Mouse (Mus musculus): ENCODE results near the gene Acad10. TPM values are rescaled to one million over a fixed set of nuclear protein-coding genes. Genes with fewer than 3 reads are reported as not detected.

The Acad10 gene
- polyA plus RNA-seq, 1 experiment, result 4.1 TPM

- Histone ChIP-seq H3K4me3 (ENCODE audit: low read depth, low read length) (peak overlapping the region; percentile 79), H3K4me1 (ENCODE audit: control insufficient read depth, insufficient read depth, insufficient read length, low read length) (peaks cover 6% of the 10 kb centered on the region; the same call in 1 of the 2 replicates), H3K27ac (ENCODE audit: insufficient read depth, low read depth, low read length) (peak overlapping the region; percentile 15; the same call in 1 of the 2 replicates), H3K27me3 (ENCODE audit: control insufficient read depth, insufficient read depth, low read length) (no peaks in the 10 kb centered on the region), H3K36me3 (ENCODE audit: control insufficient read depth, insufficient read depth, low read length) (no peaks in the 10 kb centered on the region)
- WGBS, result 68% methylated on average over 11 of the region's 11 CpGs
- TF ChIP-seq CTCF (IDR thresholded peaks at IDR 0.05; ENCODE audit: extremely low read depth, insufficient read length, insufficient replicate concordance, low read depth, low read length), result no peak
- no peak for TF ChIP-seq POLR2A (IDR thresholded peaks at IDR 0.05; ENCODE audit: low read depth, low read length)
Observed at GRCm38 (mm10) chr5:121592064-121592815, 68.1 kb downstream of the Acad10 start.

GRCm38 (mm10) chr5:121591417-121592063, 68.8 kb downstream of the Acad10 start:
- peak overlapping the region; percentile 38 for H3K4me3 ChIP-seq (ENCODE audit: low read depth, low read length)
- peaks cover 9% of the 10 kb centered on the region; the same call in 1 of the 2 replicates for H3K4me1 ChIP-seq (ENCODE audit: control insufficient read depth, insufficient read depth, insufficient read length, low read length)
- WGBS, result 65% methylated on average over 11 of the region's 11 CpGs
- peak overlapping the region; percentile 11; the same call in 1 of the 2 replicates for H3K27ac ChIP-seq (ENCODE audit: insufficient read depth, low read depth, low read length)
- H3K36me3 ChIP-seq (ENCODE audit: control insufficient read depth, insufficient read depth, low read length), result no peaks in the 10 kb centered on the region
- no peak for TF ChIP-seq POLR2A (IDR thresholded peaks at IDR 0.05; ENCODE audit: low read depth, low read length)
- no peak for TF ChIP-seq CTCF (IDR thresholded peaks at IDR 0.05; ENCODE audit: extremely low read depth, insufficient read length, insufficient replicate concordance, low read depth, low read length)
- H3K27me3 ChIP-seq (ENCODE audit: control insufficient read depth, insufficient read depth, low read length), result no peaks in the 10 kb centered on the region

DNA sequence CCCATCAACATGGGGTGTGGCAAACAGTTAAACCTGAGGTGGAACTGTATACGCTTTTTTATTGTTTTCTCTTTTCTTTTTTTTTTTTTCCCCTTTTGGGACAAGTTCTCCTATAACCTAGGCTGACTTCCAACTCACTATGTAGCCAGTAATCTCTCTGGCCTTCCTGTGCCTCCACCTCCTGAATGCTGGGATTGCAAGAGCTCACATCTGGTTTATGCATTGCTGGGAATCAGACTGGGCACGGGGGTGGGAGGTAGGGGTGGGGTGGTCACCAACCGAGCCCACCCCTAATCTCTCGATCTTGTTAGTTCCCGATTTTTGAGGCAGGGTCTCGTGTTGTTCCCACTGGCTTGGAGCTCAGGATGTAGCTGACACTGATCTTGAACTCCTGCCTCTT, 70.4 kb downstream of the Acad10 start:
- TF ChIP-seq POLR2A (IDR thresholded peaks at IDR 0.05; ENCODE audit: low read depth, low read length) (no peak), CTCF (IDR thresholded peaks at IDR 0.05; ENCODE audit: extremely low read depth, insufficient read length, insufficient replicate concordance, low read depth, low read length) (no peak)
- 82% methylated on average over 6 of the region's 6 CpGs for WGBS
- Histone ChIP-seq H3K27ac (ENCODE audit: insufficient read depth, low read depth, low read length) (no peak overlapping the region), H3K4me1 (ENCODE audit: control insufficient read depth, insufficient read depth, insufficient read length, low read length) (peaks cover 10% of the 10 kb centered on the region; the same call in 1 of the 2 replicates), H3K36me3 (ENCODE audit: control insufficient read depth, insufficient read depth, low read length) (no peaks in the 10 kb centered on the region), H3K27me3 (ENCODE audit: control insufficient read depth, insufficient read depth, low read length) (no peaks in the 10 kb centered on the region), H3K4me3 (ENCODE audit: low read depth, low read length) (no peak overlapping the region)

- no peaks in the 10 kb centered on the region for H3K36me3 ChIP-seq (ENCODE audit: control insufficient read depth, insufficient read depth, low read length)
- H3K27me3 ChIP-seq (ENCODE audit: control insufficient read depth, insufficient read depth, low read length), result no peaks in the 10 kb centered on the region
- WGBS, result 18% methylated on average over 6 of the region's 6 CpGs
- TF ChIP-seq POLR2A (IDR thresholded peaks at IDR 0.05; ENCODE audit: low read depth, low read length) (no peak), CTCF (IDR thresholded peaks at IDR 0.05; ENCODE audit: extremely low read depth, insufficient read length, insufficient replicate concordance, low read depth, low read length) (no peak)
- H3K4me3 ChIP-seq (ENCODE audit: low read depth, low read length), result no peak overlapping the region
- H3K4me1 ChIP-seq (ENCODE audit: control insufficient read depth, insufficient read depth, insufficient read length, low read length), result peaks cover 14% of the 10 kb centered on the region; the same call in 1 of the 2 replicates
- peak overlapping the region; percentile 76 for H3K27ac ChIP-seq (ENCODE audit: insufficient read depth, low read depth, low read length)
Observed at GRCm38 (mm10) chr5:121586400-121587039, 73.8 kb downstream of the Acad10 start.

DNA sequence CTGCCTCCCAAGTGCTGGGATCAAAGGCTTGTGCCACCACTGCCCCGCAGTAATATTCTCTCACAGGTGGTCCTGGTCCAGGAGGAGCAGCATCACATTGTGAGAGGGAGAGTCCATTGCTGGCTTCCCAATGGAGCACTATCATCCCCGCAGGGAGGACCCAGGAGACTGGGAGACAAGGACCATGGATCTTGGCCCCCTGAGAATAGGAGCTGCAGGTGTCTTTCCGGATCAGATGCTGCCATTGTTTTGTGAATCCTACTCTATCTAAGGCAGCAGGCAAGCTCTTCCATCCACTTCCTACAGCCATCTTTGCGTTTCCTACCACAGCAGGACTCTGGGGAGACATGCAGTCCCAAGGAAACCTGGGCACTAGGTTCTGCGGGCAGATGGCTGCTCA, 74.6 kb downstream of the Acad10 start:
- TF ChIP-seq CTCF (IDR thresholded peaks at IDR 0.05; ENCODE audit: extremely low read depth, insufficient read length, insufficient replicate concordance, low read depth, low read length), result no peak
- no peak for TF ChIP-seq POLR2A (IDR thresholded peaks at IDR 0.05; ENCODE audit: low read depth, low read length)
- peaks cover 14% of the 10 kb centered on the region; the same call in 1 of the 2 replicates for H3K4me1 ChIP-seq (ENCODE audit: control insufficient read depth, insufficient read depth, insufficient read length, low read length)
- H3K27ac ChIP-seq (ENCODE audit: insufficient read depth, low read depth, low read length), result peak overlapping the region; percentile 76

DNA sequence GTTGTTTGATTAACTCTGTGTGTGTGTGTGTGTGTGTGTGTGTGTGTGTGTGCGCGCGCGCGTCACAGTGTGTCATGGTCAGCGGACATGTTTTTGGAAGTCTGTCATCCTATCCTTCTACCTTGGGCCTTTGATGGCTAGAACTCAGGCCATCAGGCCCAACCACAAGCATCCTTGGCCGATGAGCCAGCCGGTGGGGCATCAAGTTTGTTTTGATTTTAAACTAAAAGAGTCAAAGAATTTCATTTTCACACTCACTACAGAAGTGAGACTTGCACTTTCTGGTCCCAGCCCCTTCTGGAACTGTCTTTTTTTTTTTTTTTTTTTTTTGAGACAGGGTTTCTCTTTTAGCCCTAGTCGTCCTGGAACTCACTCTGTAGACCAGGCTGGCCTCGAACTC, 75.3 kb downstream of the Acad10 start:
- Histone ChIP-seq H3K27ac (ENCODE audit: insufficient read depth, low read depth, low read length) (peak overlapping the region; percentile 93), H3K36me3 (ENCODE audit: control insufficient read depth, insufficient read depth, low read length) (no peaks in the 10 kb centered on the region), H3K27me3 (ENCODE audit: control insufficient read depth, insufficient read depth, low read length) (no peaks in the 10 kb centered on the region), H3K4me1 (ENCODE audit: control insufficient read depth, insufficient read depth, insufficient read length, low read length) (peaks cover 14% of the 10 kb centered on the region; the same call in 1 of the 2 replicates), H3K4me3 (ENCODE audit: low read depth, low read length) (no peak overlapping the region)
- no peak for TF ChIP-seq POLR2A (IDR thresholded peaks at IDR 0.05; ENCODE audit: low read depth, low read length)
- no peak for TF ChIP-seq CTCF (IDR thresholded peaks at IDR 0.05; ENCODE audit: extremely low read depth, insufficient read length, insufficient replicate concordance, low read depth, low read length)
- 90% methylated on average over 10 of the region's 10 CpGs for WGBS

More for the DNA sequence above, 74.6 kb downstream of the Acad10 start:
- no peak overlapping the region for H3K4me3 ChIP-seq (ENCODE audit: low read depth, low read length)
- H3K27me3 ChIP-seq (ENCODE audit: control insufficient read depth, insufficient read depth, low read length), result no peaks in the 10 kb centered on the region
- 90% methylated on average over 5 of the region's 5 CpGs for WGBS
- no peaks in the 10 kb centered on the region for H3K36me3 ChIP-seq (ENCODE audit: control insufficient read depth, insufficient read depth, low read length)
